Mouse (Mus musculus) gastrocnemius, postnatal 14 days (tissue): ENCODE measurements around the gene Wdr81. TPM values are rescaled to one million over a fixed set of nuclear protein-coding genes. Genes with fewer than 3 reads are reported as not detected.
"Not testable (repeated sequence)": the region's sequence is repeated elsewhere in the genome, so short reads cannot be mapped to it uniquely, and the experiment has no call there.

Source experiments
- DNase-seq: peaks from one replicate; pipeline ENCODE4 v3.0.0; 2021; ENCODE audit warnings: mixed read lengths
- intact Hi-C: fragments of 180-260 bp; cut with DNase I; formaldehyde crosslinking; loops from one replicate; pipeline ENCODE4 v1.15.1; 2025; ENCODE audit warnings: low total_unique reads
- total RNA-seq, 2 experiments: library from RNA; stranded (reverse); gene quantifications; 2 replicates each; pipeline ENCODE4 v1.2.3; 2021

Wdr81 gene
- total RNA-seq, 2 experiments from 2014 or later = 6.0 TPM

- no peak for DNase-seq
- intact Hi-C loops = no loop called here
Measured at GRCm38 (mm10) chr11:75461743-75462252, 7.3 kb upstream of the Wdr81 start.

GRCm38 (mm10) chr11:75460844-75461742 is 6.6 kb upstream of the Wdr81 start, which contains the start of gene Tlcd2:
Gene Tlcd2 (plus strand): TSS chr11:75461715.
- peak; percentile 100 for DNase-seq
- intact Hi-C loops = no loop called here

GRCm38 (mm10) chr11:75460103-75460843 is 5.8 kb upstream of the Wdr81 start:
- DNase-seq = peak; percentile 89
- intact Hi-C loops = no loop called here

GRCm38 (mm10) chr11:75459751-75460102 is 5.2 kb upstream of the Wdr81 start:
- intact Hi-C loops = no loop called here
- no peak for DNase-seq

GRCm38 (mm10) chr11:75459141-75459711 is 4.7 kb upstream of the Wdr81 start:
- DNase-seq = peak; percentile 66
- intact Hi-C loops = no loop called here

- intact Hi-C loops = no loop called here
- DNase-seq = peak; percentile 68
Measured at GRCm38 (mm10) chr11:75458628-75459041, 4.1 kb upstream of the Wdr81 start.

GRCm38 (mm10) chr11:75458169-75458568 is 3.7 kb upstream of the Wdr81 start:
- no peak for DNase-seq
- intact Hi-C loops = no loop called here

- no peak for DNase-seq
- intact Hi-C loops = no loop called here
Measured at GRCm38 (mm10) chr11:75456440-75456871, 1.9 kb upstream of the Wdr81 start.

- DNase-seq, intact Hi-C loops: not testable (repeated sequence)
Measured at GRCm38 (mm10) chr11:75455971-75456370, 1.5 kb upstream of the Wdr81 start.

GRCm38 (mm10) chr11:75455041-75455736 is 672 bp upstream of the Wdr81 start:
- DNase-seq = no peak
- intact Hi-C loops = no loop called here

GRCm38 (mm10) chr11:75452812-75453557 is 1.5 kb downstream of the Wdr81 start:
- DNase-seq = no peak
- intact Hi-C loops = no loop called here

- intact Hi-C loops = no loop called here
- no peak for DNase-seq
Measured at GRCm38 (mm10) chr11:75452081-75452480, 2.4 kb downstream of the Wdr81 start.

GRCm38 (mm10) chr11:75450936-75451335 is 3.6 kb downstream of the Wdr81 start:
- no peak for DNase-seq

GRCm38 (mm10) chr11:75450304-75450908 is 4.1 kb downstream of the Wdr81 start:
- no peak for DNase-seq
- intact Hi-C loops = no loop called here

More at GRCm38 (mm10) chr11:75450936-75451335, 3.6 kb downstream of the Wdr81 start:
- intact Hi-C loops = no loop called here

- DNase-seq = no peak
- intact Hi-C loops = no loop called here
Measured at GRCm38 (mm10) chr11:75449695-75450094, 4.8 kb downstream of the Wdr81 start.

- no peak for DNase-seq
- intact Hi-C loops = no loop called here
Measured at GRCm38 (mm10) chr11:75448575-75448974, 5.9 kb downstream of the Wdr81 start.

- intact Hi-C loops = no loop called here
- no peak for DNase-seq
Measured at GRCm38 (mm10) chr11:75443711-75444110, 10.8 kb downstream of the Wdr81 start.

- DNase-seq = no peak
- intact Hi-C loops = no loop called here
Measured at GRCm38 (mm10) chr11:75441601-75442000, 12.9 kb downstream of the Wdr81 start.
